Mouse (Mus musculus): Measurements from ENCODE around the gene Mdfic.

Gene Mdfic

GRCm38 (mm10) chr6:15742591-15743149 is 22.2 kb downstream of the Mdfic start:
- DNase-seq: no peak

GRCm38 (mm10) chr6:15743291-15743792 is 22.9 kb downstream of the Mdfic start:
- DNase-seq: no peak

GRCm38 (mm10) chr6:15743793-15744192 is 23.3 kb downstream of the Mdfic start:
- no peak for DNase-seq

GRCm38 (mm10) chr6:15745313-15745712 is 24.9 kb downstream of the Mdfic start:
- no peak for DNase-seq

GRCm38 (mm10) chr6:15745891-15746290 is 25.4 kb downstream of the Mdfic start:
- no peak for DNase-seq

GRCm38 (mm10) chr6:15747396-15748155 is 27.1 kb downstream of the Mdfic start:
- DNase-seq: no peak

- no peak for DNase-seq
Observed at GRCm38 (mm10) chr6:15748236-15748635, 27.8 kb downstream of the Mdfic start.

GRCm38 (mm10) chr6:15748943-15749342 is 28.5 kb downstream of the Mdfic start:
- no peak for DNase-seq

GRCm38 (mm10) chr6:15750101-15750500 is 29.6 kb downstream of the Mdfic start:
- DNase-seq: no peak

GRCm38 (mm10) chr6:15751375-15751774 is 30.9 kb downstream of the Mdfic start:
- no peak for DNase-seq

GRCm38 (mm10) chr6:15752160-15752559 is 31.7 kb downstream of the Mdfic start:
- no peak for DNase-seq

GRCm38 (mm10) chr6:15753208-15753607 is 32.7 kb downstream of the Mdfic start:
- DNase-seq: no peak

GRCm38 (mm10) chr6:15758394-15758793 is 37.9 kb downstream of the Mdfic start:
- no peak for DNase-seq

- DNase-seq: no peak
Observed at GRCm38 (mm10) chr6:15760750-15761149, 40.3 kb downstream of the Mdfic start.

GRCm38 (mm10) chr6:15764039-15764438 is 43.6 kb downstream of the Mdfic start:
- no peak for DNase-seq

GRCm38 (mm10) chr6:15767460-15767859 is 47.0 kb downstream of the Mdfic start:
- DNase-seq: no peak

- DNase-seq: no peak
Observed at GRCm38 (mm10) chr6:15770128-15770527, 49.7 kb downstream of the Mdfic start.

- DNase-seq: no peak
Observed at GRCm38 (mm10) chr6:15777070-15777469, 56.6 kb downstream of the Mdfic start.

GRCm38 (mm10) chr6:15780127-15780526 is 59.7 kb downstream of the Mdfic start:
- DNase-seq: no peak

GRCm38 (mm10) chr6:15780688-15781087 is 60.2 kb downstream of the Mdfic start:
- DNase-seq: no peak

- peak; percentile 7 to 10 for DNase-seq
Observed at GRCm38 (mm10) chr6:15789523-15790500, 69.4 kb downstream of the Mdfic start.

- no peak for DNase-seq
Observed at GRCm38 (mm10) chr6:15792680-15793601, 72.5 kb downstream of the Mdfic start.
